ENCODE assay signal across 8 mouse cellular contexts in the genomic region with DNA sequence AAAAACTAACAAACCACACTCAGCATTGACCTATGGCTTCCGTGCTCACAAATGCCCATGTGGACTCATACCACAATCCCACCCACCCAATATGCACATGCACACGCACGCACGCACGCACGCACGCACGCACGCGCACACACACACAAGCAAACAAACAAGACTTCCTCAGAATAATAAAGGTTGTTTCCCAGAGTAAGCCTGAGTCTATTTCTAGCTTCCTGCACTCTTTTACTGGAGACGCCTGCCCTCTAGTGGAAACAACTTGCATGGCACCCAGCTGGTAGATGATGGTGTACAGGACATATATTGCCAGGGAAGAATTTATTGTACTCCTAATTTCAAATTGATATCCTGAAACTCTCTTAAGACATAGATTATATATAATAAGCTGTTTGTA. TPM values are rescaled to one million over a fixed set of nuclear protein-coding genes. Genes with fewer than 3 reads are reported as not detected.
A peak's percentile ranks its signal among the peaks of the same experiment; 100 is the strongest.
DNase-seq lines count a peak whose midpoint lies in the region; ATAC-seq lines count a peak whose summit lies in the region.

No protein-coding gene starts in this region.

- 30% methylated on average over 11 of the region's 11 CpGs for WGBS in hindbrain, embryonic 11.5 days

- ATAC-seq in hindbrain, embryonic 11.5 days (ENCODE audit: low FRiP score), result peak; percentile 81

- H3K4me1 ChIP-seq in hindbrain, embryonic 11.5 days (replicated peaks; ENCODE audit: control insufficient read depth, insufficient read depth, low read length), result no peaks in the 10 kb centered on the region

- no peak overlapping the region for H3K9ac ChIP-seq in hindbrain, embryonic 11.5 days (ENCODE audit: low read depth, low read length)

- H3K36me3 ChIP-seq in hindbrain, embryonic 11.5 days (ENCODE audit: control insufficient read depth, insufficient read depth, low read length), result no peaks in the 10 kb centered on the region

- no peak overlapping the region for H3K4me2 ChIP-seq in hindbrain, embryonic 11.5 days (replicated peaks; ENCODE audit: low read depth, low read length)

- DNase-seq in Muller cell, postnatal 12 days (ENCODE audit: inconsistent ontology term), result peak; percentile 54
- DNase-seq in cerebellum, adult 18-20 months, result peak; percentile 70 to 75
- DNase-seq in forelimb bud, embryonic 11.5 days (ENCODE audit: low read depth, low spot score), result peak; percentile 72
- DNase-seq in hindbrain, embryonic 11.5 days (ENCODE audit: low spot score), result peak; percentile 87
- peak; percentile 54 for DNase-seq in layer of hippocampus, adult 9-11 months
- DNase-seq in lung, postnatal 10 days, result peak; percentile 67
- DNase-seq in retina, adult 2 months (ENCODE audit: low read depth, low spot score), result peak; percentile 36
- DNase-seq in thymus, postnatal 36 days, result peak; percentile 45 to 51

- H3K4me3 ChIP-seq in hindbrain, embryonic 11.5 days (ENCODE audit: low read depth, low read length), result no peak overlapping the region

- H3K27ac ChIP-seq in hindbrain, embryonic 11.5 days (ENCODE audit: low read depth, low read length), result no peak overlapping the region

- H3K9me3 ChIP-seq in hindbrain, embryonic 11.5 days (ENCODE audit: control insufficient read depth, low read length), result no peaks in the 10 kb centered on the region

- no peaks in the 10 kb centered on the region for H3K27me3 ChIP-seq in hindbrain, embryonic 11.5 days (ENCODE audit: control insufficient read depth, insufficient read depth, low read length)

RNA-seq across cellular contexts. Expression of a gene that starts 29.8 kb away (rescaled TPM):
- 0.57 TPM in 1 of 2 replicates, not detected in the other for polyA plus RNA-seq in hindbrain, embryonic 11.5 days (2014; fragmentation: Nextera tagmentation; extraction: Ambion mirVana)

Comparison
In these comparisons a context has a peak if more than half of its experiments do, and no peak if none do; other contexts are left out.
1. DNase-seq: peak in every context shown above with its lines; median percentile 87 in hindbrain, embryonic 11.5 days; 72 in cerebellum, adult 18-20 months; 72 in forelimb bud, embryonic 11.5 days; 67 in lung, postnatal 10 days; 54 in Muller cell, postnatal 12 days; 54 in layer of hippocampus, adult 9-11 months; 48 in thymus, postnatal 36 days; 36 in retina, adult 2 months.